Comparison of ENCODE assay signal across 9 mouse cellular contexts in genomic region chr7:24599211-24600067, GRCm38 (mm10). TPM values are rescaled to one million over a fixed set of nuclear protein-coding genes. Genes with fewer than 3 reads are reported as not detected.
DNase-seq lines count a peak whose midpoint lies in the region; ATAC-seq and TF ChIP-seq lines count a peak whose summit lies in the region.
"Had no signal": no experiment of that assay in that cellular context is flagged by ENCODE, and none has a peak within 500 bp of the region (broad histone marks: within the 10 kb centered on the region; RNA-seq: fewer than 3 reads in every experiment).

No protein-coding gene starts in this region.

- H3K9ac ChIP-seq in kidney, embryonic 14.5 days (ENCODE audit: low read depth, low read length) = no peak overlapping the region
- no peak overlapping the region for H3K9ac ChIP-seq in forebrain, embryonic 12.5 days
- H3K9ac ChIP-seq: heart, embryonic 15.5 days had no signal

- H3K9me3 ChIP-seq in kidney, embryonic 14.5 days (ENCODE audit: control insufficient read depth, low read length) = no peaks in the 10 kb centered on the region
- no peaks in the 10 kb centered on the region for H3K9me3 ChIP-seq in G1E (replicated peaks)
- H3K9me3 ChIP-seq in forebrain, embryonic 12.5 days = no peaks in the 10 kb centered on the region
- H3K9me3 ChIP-seq: heart, embryonic 15.5 days had no signal

- peak; percentile 60 for DNase-seq in adrenal gland, adult 8-10 months
- DNase-seq in adrenal gland, adult 18-20 months (ENCODE audit: low spot score in 2 of 2) = no peak
- DNase-seq in kidney, postnatal 36 days = peak; percentile 39 to 62
- no peak for DNase-seq in G1E (ENCODE audit: low spot score)
- DNase-seq in lung, postnatal 25 days (ENCODE audit: low spot score) = peak; percentile 54

- no peak for ATAC-seq in kidney, embryonic 14.5 days (ENCODE audit: low FRiP score, low TSS enrichment)
- ATAC-seq in G1E (ENCODE audit: extremely low read depth, insufficient number of reproducible peaks, low FRiP score, poor library complexity, severe bottlenecking) = no peak
- ATAC-seq in forebrain, embryonic 12.5 days (ENCODE audit: low FRiP score) = no peak
- ATAC-seq in cerebellum, adult (ENCODE audit: insufficient number of reproducible peaks, low FRiP score, low TSS enrichment) = no peak

- no peak overlapping the region for H3K4me2 ChIP-seq in kidney, embryonic 14.5 days (replicated peaks; ENCODE audit: low read depth, low read length)
- no peak overlapping the region for H3K4me2 ChIP-seq in forebrain, embryonic 12.5 days
- H3K4me2 ChIP-seq: heart, embryonic 15.5 days had no signal

- H3K36me3 ChIP-seq in kidney, embryonic 14.5 days (ENCODE audit: control insufficient read depth, insufficient read depth, low read length) = 0 out of 2 replicates have a peak, but pooled peaks cover 3% of the 10 kb centered on the region
- peaks cover 14% of the 10 kb centered on the region for H3K36me3 ChIP-seq in G1E (replicated peaks)
- no peaks in the 10 kb centered on the region for H3K36me3 ChIP-seq in forebrain, embryonic 12.5 days (replicated peaks)
- H3K36me3 ChIP-seq: heart, embryonic 15.5 days had no signal

- H3K27ac ChIP-seq in kidney, embryonic 14.5 days (ENCODE audit: low read depth, low read length) = no peak overlapping the region
- no peak overlapping the region for H3K27ac ChIP-seq in forebrain, embryonic 12.5 days
- H3K27ac ChIP-seq: heart, embryonic 15.5 days had no signal

- TF ChIP-seq CTCF in G1E (IDR thresholded peaks at IDR 0.05; ENCODE audit: low read depth, low read length) = 0 out of 2 replicates have a peak, but pooled peaks have one; percentile 8

- 76% methylated on average over 15 of the region's 15 CpGs for WGBS in kidney, embryonic 14.5 days
- 76% methylated on average over 15 of the region's 15 CpGs for WGBS in forebrain, embryonic 12.5 days

- no peaks in the 10 kb centered on the region for H3K27me3 ChIP-seq in kidney, embryonic 14.5 days (ENCODE audit: control insufficient read depth, insufficient read depth, low read length)
- no peaks in the 10 kb centered on the region for H3K27me3 ChIP-seq in G1E (ENCODE audit: insufficient read depth, low read length)
- H3K27me3 ChIP-seq in forebrain, embryonic 12.5 days = peaks cover 12% of the 10 kb centered on the region
- H3K27me3 ChIP-seq: heart, embryonic 15.5 days had no signal

- 0 out of 2 replicates have a peak, but pooled peaks cover 8% of the 10 kb centered on the region for H3K4me1 ChIP-seq in kidney, embryonic 14.5 days (ENCODE audit: control insufficient read depth, insufficient read depth, low read length)
- peaks cover 10% of the 10 kb centered on the region for H3K4me1 ChIP-seq in G1E (ENCODE audit: insufficient read depth, low read depth, low read length)
- peaks cover 13% of the 10 kb centered on the region for H3K4me1 ChIP-seq in forebrain, embryonic 12.5 days

- no peak overlapping the region for H3K4me3 ChIP-seq in kidney, embryonic 14.5 days (ENCODE audit: low read length)
- H3K4me3 ChIP-seq in G1E (ENCODE audit: low read depth, low read length) = no peak overlapping the region
- no peak overlapping the region for H3K4me3 ChIP-seq in forebrain, embryonic 12.5 days (replicated peaks)
- H3K4me3 ChIP-seq: heart, embryonic 15.5 days had no signal

RNA-seq across cellular contexts. Expression of gene Phldb3, which starts 11.1 kb away (rescaled TPM):
- total RNA-seq in adrenal gland, adult 8-10 months (2022) = 10 to 100 TPM in 2 of 4 experiments, 1 to 10 TPM in 2; 6.2 to 12.9 (median 9.9) TPM
- 1 to 10 TPM; 3.8 to 5.2 TPM for total RNA-seq in adrenal gland, adult 18-20 months (2021)
- 0.24 and 0.32 TPM in 2 replicates for polyA plus RNA-seq in kidney, embryonic 14.5 days (2014; fragmentation: Nextera tagmentation; extraction: Ambion mirVana)
- total RNA-seq in G1E (2014; fragmentation: Nextera tagmentation) = 2.3 and 8.0 TPM in 2 replicates
- 1.1 and 1.4 TPM in 2 replicates for total RNA-seq in G1E (2017)
- polyA plus RNA-seq in G1E (2012) = 4.9 and 6.0 TPM in 2 replicates
- not detected in 2 replicates for polyA plus RNA-seq in forebrain, embryonic 12.5 days (2016; fragmentation: Nextera tagmentation; extraction: Ambion mirVana)

RNA-seq across cellular contexts. Expression of gene Zfp575, which starts 12.0 kb away (rescaled TPM):
- total RNA-seq in adrenal gland, adult 8-10 months (2022) = under 1 TPM; 0.20 to 0.59 (median 0.38) TPM
- total RNA-seq in adrenal gland, adult 18-20 months (2021) = under 1 TPM; 0.32 to 0.46 TPM
- 2.5 and 3.0 TPM in 2 replicates for polyA plus RNA-seq in kidney, embryonic 14.5 days (2014; fragmentation: Nextera tagmentation; extraction: Ambion mirVana)
- total RNA-seq in G1E (2014; fragmentation: Nextera tagmentation) (not detected in 2 replicates), G1E (2017) (0.05 TPM in 1 of 2 replicates, not detected in the other)
- not detected in 2 replicates for polyA plus RNA-seq in G1E (2012)
- polyA plus RNA-seq in forebrain, embryonic 12.5 days (2016; fragmentation: Nextera tagmentation; extraction: Ambion mirVana) = 3.1 and 3.5 TPM in 2 replicates

RNA-seq across cellular contexts. Expression of gene Ethe1, which starts 12.1 kb away (rescaled TPM):
- total RNA-seq in adrenal gland, adult 8-10 months (2022) = 10 to 100 TPM; 32.4 to 44.0 (median 39.1) TPM
- 10 to 100 TPM; 28.9 to 40.3 TPM for total RNA-seq in adrenal gland, adult 18-20 months (2021)
- polyA plus RNA-seq in kidney, embryonic 14.5 days (2014; fragmentation: Nextera tagmentation; extraction: Ambion mirVana) = 51.8 and 53.6 TPM in 2 replicates
- total RNA-seq in G1E (2014; fragmentation: Nextera tagmentation) = 9.1 and 12.0 TPM in 2 replicates
- 4.8 and 8.6 TPM in 2 replicates for total RNA-seq in G1E (2017)
- 11.0 and 12.0 TPM in 2 replicates for polyA plus RNA-seq in G1E (2012)
- 15.3 and 15.7 TPM in 2 replicates for polyA plus RNA-seq in forebrain, embryonic 12.5 days (2016; fragmentation: Nextera tagmentation; extraction: Ambion mirVana)

RNA-seq across cellular contexts. Expression of gene Lypd3, which starts 36.9 kb away (rescaled TPM):
- total RNA-seq in adrenal gland, adult 8-10 months (2022) = under 1 TPM in 3 of 4 experiments, not detected in 1; 0.34 to 0.96 (median 0.66) TPM
- total RNA-seq in adrenal gland, adult 18-20 months (2021) = under 1 TPM in 1 of 2 experiments, not detected in 1; 0.50 TPM
- 0.27 and 0.76 TPM in 2 replicates for polyA plus RNA-seq in kidney, embryonic 14.5 days (2014; fragmentation: Nextera tagmentation; extraction: Ambion mirVana)
- total RNA-seq in G1E (2014; fragmentation: Nextera tagmentation) (not detected in 2 replicates), G1E (2017) (0.23 TPM in 1 of 2 replicates, not detected in the other)
- polyA plus RNA-seq in G1E (2012) = not detected in 2 replicates
- polyA plus RNA-seq in forebrain, embryonic 12.5 days (2016; fragmentation: Nextera tagmentation; extraction: Ambion mirVana) = 0.42 and 0.56 TPM in 2 replicates

RNA-seq across cellular contexts. Expression of gene Xrcc1, which starts 53.4 kb away (rescaled TPM):
- total RNA-seq in adrenal gland, adult 8-10 months (2022) = 10 to 100 TPM; 39.2 to 55.5 (median 46.6) TPM
- 10 to 100 TPM; 35.9 to 37.1 TPM for total RNA-seq in adrenal gland, adult 18-20 months (2021)
- polyA plus RNA-seq in kidney, embryonic 14.5 days (2014; fragmentation: Nextera tagmentation; extraction: Ambion mirVana) = 109 and 136 TPM in 2 replicates
- 52.7 and 69.8 TPM in 2 replicates for total RNA-seq in G1E (2014; fragmentation: Nextera tagmentation)
- 79.2 and 85.9 TPM in 2 replicates for total RNA-seq in G1E (2017)
- polyA plus RNA-seq in G1E (2012) = 211 and 326 TPM in 2 replicates
- polyA plus RNA-seq in forebrain, embryonic 12.5 days (2016; fragmentation: Nextera tagmentation; extraction: Ambion mirVana) = 105 and 107 TPM in 2 replicates

Comparison
In these comparisons a context has a peak if more than half of its experiments do, and no peak if none do; other contexts are left out.
1. DNase-seq: peak in adrenal gland, adult 8-10 months (single experiment), kidney, postnatal 36 days (2 of 2) and lung, postnatal 25 days (single experiment); none in adrenal gland, adult 18-20 months (0 of 2) and G1E (single experiment).